Mouse (Mus musculus): ENCODE measurements around the gene Pten. TPM values are rescaled to one million over a fixed set of nuclear protein-coding genes. Genes with fewer than 3 reads are reported as not detected.
"Not testable (repeated sequence)": the region's sequence is repeated elsewhere in the genome, so short reads cannot be mapped to it uniquely, and the experiment has no call there.

The Pten gene
- polyA plus RNA-seq, 1 experiment from 2014 or later = 7.8 TPM

DNA sequence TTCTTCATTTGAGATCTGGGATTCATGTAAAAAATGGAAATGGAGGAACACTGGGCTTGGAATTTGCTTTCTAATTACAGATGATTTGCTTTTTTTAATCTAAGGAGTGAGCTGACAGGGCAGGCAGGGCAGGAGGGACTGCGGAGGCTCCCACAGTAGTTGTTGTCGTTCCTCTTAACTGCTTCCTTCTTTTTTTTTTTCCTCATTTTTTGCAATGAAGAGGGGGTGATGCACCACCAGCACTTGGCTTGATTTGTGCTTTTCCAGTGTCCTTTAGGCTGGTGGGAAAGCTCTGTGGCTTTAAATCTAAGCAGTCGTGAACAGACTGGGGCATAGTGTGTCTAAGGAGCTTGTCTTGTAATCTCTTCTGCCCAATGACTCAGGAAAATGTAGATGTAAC is 21.8 kb downstream of the Pten start:
- Histone ChIP-seq H3K4me2 (ENCODE audit: low read depth, severe bottlenecking) (no peak overlapping the region), H3K9ac (ENCODE audit: low read length) (no peak overlapping the region), H3K4me3 (ENCODE audit: low read depth, low read length) (no peak overlapping the region), H3K4me1 (ENCODE audit: control insufficient read depth, insufficient read depth, low read length) (no peaks in the 10 kb centered on the region), H3K27ac (replicated peaks; ENCODE audit: low read depth, low read length) (no peak overlapping the region), H3K36me3 (ENCODE audit: control insufficient read depth, insufficient read depth, low read length) (no peaks in the 10 kb centered on the region), H3K27me3 (ENCODE audit: control insufficient read depth, insufficient read depth, low read length) (no peaks in the 10 kb centered on the region), H3K9me3 (ENCODE audit: control insufficient read depth, low read length) (no peaks in the 10 kb centered on the region)
- ATAC-seq (ENCODE audit: insufficient number of reproducible peaks, low FRiP score, low TSS enrichment, low read depth) (no peak), DNase-seq (ENCODE audit: low spot score) (no peak)
- 86% methylated on average over 3 of the region's 3 CpGs for WGBS

DNA sequence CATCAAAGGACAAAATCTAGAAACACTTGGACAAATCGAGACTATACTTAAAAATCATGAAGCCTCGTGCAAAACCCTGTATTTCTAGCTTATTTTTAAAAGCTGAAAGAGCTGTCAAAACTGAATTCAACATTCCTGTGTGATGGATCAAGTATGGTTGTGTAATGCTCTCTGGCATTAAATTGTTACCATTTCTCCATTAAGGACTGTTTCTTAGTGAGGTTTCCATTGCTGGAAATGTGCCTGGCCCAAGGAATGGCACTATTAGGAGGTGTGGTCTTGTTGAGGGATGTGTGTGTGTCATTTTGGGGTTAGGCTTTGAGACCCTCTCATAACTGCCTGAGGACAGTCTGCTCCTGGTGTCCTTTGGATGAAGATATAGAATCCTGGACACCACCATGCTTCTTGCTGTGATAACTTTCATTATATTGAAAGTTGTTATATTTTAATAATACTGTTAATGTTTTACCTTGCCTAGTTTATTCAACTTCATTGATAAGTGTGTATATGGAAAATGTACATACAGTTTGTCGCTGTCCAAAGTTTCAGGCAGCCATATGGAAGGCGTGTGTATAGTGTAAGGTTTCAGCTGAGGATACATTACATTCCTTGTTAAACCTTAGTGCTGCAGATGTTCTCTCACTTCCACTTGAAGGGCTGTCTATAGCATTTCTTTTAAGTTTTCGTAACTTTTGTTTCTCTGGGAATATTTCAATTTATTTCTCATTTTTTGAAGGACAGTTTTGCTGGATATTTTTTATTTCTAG is 24.2 kb downstream of the Pten start:
- H3K9ac ChIP-seq (ENCODE audit: low read length) = no peak overlapping the region
- no peaks in the 10 kb centered on the region for H3K27me3 ChIP-seq (ENCODE audit: control insufficient read depth, insufficient read depth, low read length)
- ATAC-seq (ENCODE audit: insufficient number of reproducible peaks, low FRiP score, low TSS enrichment, low read depth) = no peak
- H3K36me3 ChIP-seq (ENCODE audit: control insufficient read depth, insufficient read depth, low read length) = no peaks in the 10 kb centered on the region
- H3K27ac ChIP-seq (replicated peaks; ENCODE audit: low read depth, low read length) = no peak overlapping the region
- no peak for DNase-seq (ENCODE audit: low spot score)
- no peaks in the 10 kb centered on the region for H3K4me1 ChIP-seq (ENCODE audit: control insufficient read depth, insufficient read depth, low read length)
- H3K4me3 ChIP-seq (ENCODE audit: low read depth, low read length) = no peak overlapping the region
- H3K4me2 ChIP-seq (ENCODE audit: low read depth, severe bottlenecking) = no peak overlapping the region
- 93% methylated on average over 5 of the region's 5 CpGs for WGBS
- no peaks in the 10 kb centered on the region for H3K9me3 ChIP-seq (ENCODE audit: control insufficient read depth, low read length)

DNA sequence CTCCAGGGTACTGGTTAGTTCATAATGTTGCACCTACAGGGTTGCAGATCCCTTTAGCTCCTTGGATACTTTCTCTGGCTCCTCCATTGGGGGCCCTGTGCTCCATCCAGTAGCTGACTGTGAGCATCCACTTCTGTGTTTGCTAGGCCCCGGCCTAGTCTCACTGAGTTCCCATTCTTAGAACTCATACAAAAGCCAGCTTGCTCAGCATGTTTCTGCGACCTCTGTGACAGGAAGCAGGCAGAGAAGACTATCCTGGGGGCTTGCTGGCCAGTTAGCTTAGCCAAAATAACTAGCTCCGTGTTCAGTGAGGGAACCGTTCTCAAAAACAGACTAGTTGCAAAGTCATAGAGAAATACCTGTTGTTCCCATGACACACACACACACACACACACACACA is 30.1 kb downstream of the Pten start:
- not testable (repeated sequence) for H3K9me3 ChIP-seq (ENCODE audit: control insufficient read depth, low read length); ATAC-seq (ENCODE audit: insufficient number of reproducible peaks, low FRiP score, low TSS enrichment, low read depth); H3K36me3 ChIP-seq (ENCODE audit: control insufficient read depth, insufficient read depth, low read length); H3K27me3 ChIP-seq (ENCODE audit: control insufficient read depth, insufficient read depth, low read length); H3K27ac ChIP-seq (replicated peaks; ENCODE audit: low read depth, low read length); H3K4me1 ChIP-seq (ENCODE audit: control insufficient read depth, insufficient read depth, low read length); H3K4me3 ChIP-seq (ENCODE audit: low read depth, low read length); H3K4me2 ChIP-seq (ENCODE audit: low read depth, severe bottlenecking); H3K9ac ChIP-seq (ENCODE audit: low read length); DNase-seq (ENCODE audit: low spot score)
- WGBS = 77% methylated on average over 4 of the region's 4 CpGs

DNA sequence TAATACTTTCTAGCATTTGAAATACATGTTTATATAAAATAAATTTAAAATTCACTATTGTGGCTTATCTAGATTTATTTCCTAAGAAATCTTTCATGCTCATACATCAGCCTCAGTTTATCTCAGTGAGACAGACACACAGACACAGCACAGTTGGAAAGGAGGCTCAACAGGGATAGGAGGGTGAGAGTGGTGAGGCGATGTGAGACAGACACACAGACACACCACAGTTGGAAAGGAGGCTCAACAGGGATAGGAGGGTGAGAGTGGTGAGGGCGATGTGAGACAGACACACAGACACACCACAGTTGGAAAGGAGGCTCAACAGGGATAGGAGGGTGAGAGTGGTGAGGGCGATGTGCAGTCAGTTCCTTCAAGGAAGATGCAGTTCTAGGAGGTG is 30.7 kb downstream of the Pten start:
- not testable (repeated sequence) for H3K4me1 ChIP-seq (ENCODE audit: control insufficient read depth, insufficient read depth, low read length)

DNA sequence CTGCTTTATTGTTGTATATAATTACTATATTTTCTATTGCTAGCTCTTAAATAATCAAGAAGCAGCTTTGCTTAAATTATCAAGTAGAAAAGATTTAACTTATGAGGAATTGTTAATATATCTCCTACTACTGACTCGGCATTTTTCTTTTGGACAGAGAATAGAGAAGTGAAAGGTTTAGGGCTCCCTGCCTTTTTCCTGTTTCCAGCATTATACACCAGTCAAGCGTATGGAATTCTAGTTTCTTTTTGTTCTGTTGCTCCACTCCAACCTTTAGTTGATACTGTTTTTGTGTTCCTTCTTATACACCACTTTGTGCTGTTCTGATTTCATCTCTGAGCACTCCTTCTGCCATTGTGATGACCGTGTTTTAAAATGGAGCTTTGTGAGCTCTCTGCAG is 32.2 kb downstream of the Pten start:
- no peaks in the 10 kb centered on the region for H3K27me3 ChIP-seq (ENCODE audit: control insufficient read depth, insufficient read depth, low read length)
- no peak for DNase-seq (ENCODE audit: low spot score)
- H3K9ac ChIP-seq (ENCODE audit: low read length) = no peak overlapping the region

More for the DNA sequence above, 30.7 kb downstream of the Pten start:
- H3K9ac ChIP-seq (ENCODE audit: low read length); H3K27ac ChIP-seq (replicated peaks; ENCODE audit: low read depth, low read length); ATAC-seq (ENCODE audit: insufficient number of reproducible peaks, low FRiP score, low TSS enrichment, low read depth); H3K4me3 ChIP-seq (ENCODE audit: low read depth, low read length); H3K9me3 ChIP-seq (ENCODE audit: control insufficient read depth, low read length); H3K27me3 ChIP-seq (ENCODE audit: control insufficient read depth, insufficient read depth, low read length); DNase-seq (ENCODE audit: low spot score); H3K36me3 ChIP-seq (ENCODE audit: control insufficient read depth, insufficient read depth, low read length); H3K4me2 ChIP-seq (ENCODE audit: low read depth, severe bottlenecking): not testable (repeated sequence)
- 94% methylated on average over 3 of the region's 3 CpGs for WGBS

DNA sequence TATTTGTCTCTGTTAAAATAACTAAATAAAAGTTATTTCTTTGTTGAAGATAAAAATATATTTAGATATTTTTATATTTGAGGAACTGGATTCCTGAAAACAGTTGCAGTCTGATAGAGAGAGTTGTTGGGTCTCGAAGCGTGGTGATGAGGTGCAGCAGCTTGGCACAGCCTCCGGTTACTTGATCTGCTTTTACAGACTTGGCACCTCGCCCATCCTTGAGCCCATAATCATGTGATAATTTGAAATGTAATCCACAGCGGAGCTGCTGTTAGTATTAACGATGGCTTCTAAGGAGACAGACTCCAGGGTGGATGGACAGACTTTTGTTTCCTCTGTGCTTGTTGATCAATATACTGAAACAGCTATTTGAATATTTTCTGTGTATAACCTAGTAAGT is 35.3 kb downstream of the Pten start:
- no peaks in the 10 kb centered on the region for H3K36me3 ChIP-seq (ENCODE audit: control insufficient read depth, insufficient read depth, low read length)
- ATAC-seq (ENCODE audit: insufficient number of reproducible peaks, low FRiP score, low TSS enrichment, low read depth) (no peak), DNase-seq (ENCODE audit: low spot score) (peak; percentile 42)
- H3K4me1 ChIP-seq (ENCODE audit: control insufficient read depth, insufficient read depth, low read length) = peaks cover 9% of the 10 kb centered on the region; the same call in 1 of the 2 replicates
- H3K27me3 ChIP-seq (ENCODE audit: control insufficient read depth, insufficient read depth, low read length) = no peaks in the 10 kb centered on the region
- H3K4me3 ChIP-seq (ENCODE audit: low read depth, low read length) = no peak overlapping the region
- no peak overlapping the region for H3K27ac ChIP-seq (replicated peaks; ENCODE audit: low read depth, low read length)
- no peak overlapping the region for H3K4me2 ChIP-seq (ENCODE audit: low read depth, severe bottlenecking)
- H3K9me3 ChIP-seq (ENCODE audit: control insufficient read depth, low read length) = no peaks in the 10 kb centered on the region
- H3K9ac ChIP-seq (ENCODE audit: low read length) = no peak overlapping the region
- 47% methylated on average over 6 of the region's 6 CpGs for WGBS

More for the DNA sequence above, 32.2 kb downstream of the Pten start:
- WGBS = 90% methylated on average over 3 of the region's 3 CpGs
- no peak overlapping the region for H3K4me3 ChIP-seq (ENCODE audit: low read depth, low read length)
- H3K4me2 ChIP-seq (ENCODE audit: low read depth, severe bottlenecking) = no peak overlapping the region
- no peaks in the 10 kb centered on the region for H3K36me3 ChIP-seq (ENCODE audit: control insufficient read depth, insufficient read depth, low read length)
- H3K9me3 ChIP-seq (ENCODE audit: control insufficient read depth, low read length) = no peaks in the 10 kb centered on the region
- H3K4me1 ChIP-seq (ENCODE audit: control insufficient read depth, insufficient read depth, low read length) = peaks cover 9% of the 10 kb centered on the region; the same call in 1 of the 2 replicates
- H3K27ac ChIP-seq (replicated peaks; ENCODE audit: low read depth, low read length) = no peak overlapping the region
- ATAC-seq (ENCODE audit: insufficient number of reproducible peaks, low FRiP score, low TSS enrichment, low read depth) = no peak

DNA sequence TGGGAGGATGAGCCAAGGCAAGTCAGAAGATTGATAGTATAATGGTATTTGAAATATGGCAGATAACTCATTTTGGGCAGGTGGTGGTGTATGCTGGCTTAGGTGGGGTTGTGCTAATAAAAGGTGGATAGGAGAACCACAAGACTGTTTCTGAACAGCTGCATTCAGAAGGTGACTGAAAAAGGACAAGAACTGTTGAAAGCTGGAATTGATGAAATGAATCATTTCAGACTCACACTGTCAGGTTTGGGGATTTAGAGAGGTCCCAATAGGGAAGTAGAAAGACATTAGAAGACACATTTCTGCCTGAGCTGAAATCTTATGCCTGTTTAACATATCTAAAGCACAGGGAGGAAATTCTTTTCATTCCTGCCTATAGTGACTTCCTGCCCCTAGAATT is 36.6 kb downstream of the Pten start:
- no peak overlapping the region for H3K4me3 ChIP-seq (ENCODE audit: low read depth, low read length)
- H3K36me3 ChIP-seq (ENCODE audit: control insufficient read depth, insufficient read depth, low read length) = no peaks in the 10 kb centered on the region
- no peak overlapping the region for H3K9ac ChIP-seq (ENCODE audit: low read length)
- H3K4me2 ChIP-seq (ENCODE audit: low read depth, severe bottlenecking) = no peak overlapping the region
- peaks cover 9% of the 10 kb centered on the region; the same call in 1 of the 2 replicates for H3K4me1 ChIP-seq (ENCODE audit: control insufficient read depth, insufficient read depth, low read length)
- no peaks in the 10 kb centered on the region for H3K9me3 ChIP-seq (ENCODE audit: control insufficient read depth, low read length)
- no peak overlapping the region for H3K27ac ChIP-seq (replicated peaks; ENCODE audit: low read depth, low read length)
- ATAC-seq (ENCODE audit: insufficient number of reproducible peaks, low FRiP score, low TSS enrichment, low read depth) = no peak
- no peaks in the 10 kb centered on the region for H3K27me3 ChIP-seq (ENCODE audit: control insufficient read depth, insufficient read depth, low read length)
- DNase-seq (ENCODE audit: low spot score) = no peak

DNA sequence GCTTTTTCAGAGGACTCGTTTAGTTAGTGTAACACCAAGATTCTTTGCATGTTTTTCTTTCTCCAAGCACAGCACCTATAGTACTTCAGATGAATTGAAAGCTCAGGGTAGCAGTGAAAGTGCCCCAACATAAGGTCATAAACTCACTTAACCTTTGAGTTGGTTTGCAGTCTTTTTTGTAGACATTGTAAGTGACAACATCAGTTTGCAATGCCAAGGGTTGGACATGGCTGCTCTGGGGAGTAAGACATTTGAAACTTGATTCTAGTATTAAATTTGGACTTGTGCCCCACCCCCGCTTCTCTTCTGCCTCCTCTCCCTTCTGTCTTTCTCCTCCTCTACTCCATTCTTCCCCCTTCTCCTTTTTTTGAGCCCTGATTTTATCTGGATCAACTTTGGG is 43.3 kb downstream of the Pten start:
- ATAC-seq (ENCODE audit: insufficient number of reproducible peaks, low FRiP score, low TSS enrichment, low read depth) = no peak
- Histone ChIP-seq H3K9ac (ENCODE audit: low read length) (no peak overlapping the region), H3K4me1 (ENCODE audit: control insufficient read depth, insufficient read depth, low read length) (no peaks in the 10 kb centered on the region), H3K9me3 (ENCODE audit: control insufficient read depth, low read length) (no peaks in the 10 kb centered on the region), H3K4me2 (ENCODE audit: low read depth, severe bottlenecking) (no peak overlapping the region), H3K27me3 (ENCODE audit: control insufficient read depth, insufficient read depth, low read length) (no peaks in the 10 kb centered on the region), H3K27ac (replicated peaks; ENCODE audit: low read depth, low read length) (no peak overlapping the region), H3K36me3 (ENCODE audit: control insufficient read depth, insufficient read depth, low read length) (no peaks in the 10 kb centered on the region), H3K4me3 (ENCODE audit: low read depth, low read length) (no peak overlapping the region)
- 91% methylated on average over 2 of the region's 2 CpGs for WGBS
- no peak for DNase-seq (ENCODE audit: low spot score)

DNA sequence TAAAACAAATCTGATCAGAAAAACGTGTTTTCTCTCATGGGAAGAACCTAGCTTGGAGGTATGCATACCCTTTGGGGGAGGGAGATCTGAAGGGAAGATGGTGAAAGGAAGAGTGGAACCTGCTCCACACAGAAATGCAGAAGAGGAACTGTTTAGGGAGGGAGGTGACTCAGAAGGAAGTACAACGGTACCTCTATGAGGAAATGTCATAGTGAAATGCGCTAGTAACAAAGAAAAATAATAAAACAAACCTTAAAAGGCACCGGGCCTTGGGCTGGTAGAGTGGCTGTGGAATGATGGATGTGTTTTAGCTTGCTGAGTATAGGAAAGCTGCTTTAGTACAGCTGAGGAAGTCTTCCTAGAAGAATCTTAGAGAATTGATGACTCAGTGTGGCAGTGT is 47.4 kb downstream of the Pten start:
- H3K9me3 ChIP-seq (ENCODE audit: control insufficient read depth, low read length) = no peaks in the 10 kb centered on the region
- no peaks in the 10 kb centered on the region for H3K36me3 ChIP-seq (ENCODE audit: control insufficient read depth, insufficient read depth, low read length)
- no peak overlapping the region for H3K4me3 ChIP-seq (ENCODE audit: low read depth, low read length)
- H3K9ac ChIP-seq (ENCODE audit: low read length) = no peak overlapping the region
- H3K4me2 ChIP-seq (ENCODE audit: low read depth, severe bottlenecking) = no peak overlapping the region
- no peak overlapping the region for H3K27ac ChIP-seq (replicated peaks; ENCODE audit: low read depth, low read length)
- no peaks in the 10 kb centered on the region for H3K4me1 ChIP-seq (ENCODE audit: control insufficient read depth, insufficient read depth, low read length)
- no peak for ATAC-seq (ENCODE audit: insufficient number of reproducible peaks, low FRiP score, low TSS enrichment, low read depth)
- no peaks in the 10 kb centered on the region for H3K27me3 ChIP-seq (ENCODE audit: control insufficient read depth, insufficient read depth, low read length)
- no peak for DNase-seq (ENCODE audit: low spot score)
- 86% methylated on average over 4 of the region's 4 CpGs for WGBS

Data from limb, embryonic 11.5 days (tissue).